Mouse (Mus musculus): ENCODE data around the gene Ak4. TPM values are rescaled to one million over a fixed set of nuclear protein-coding genes. Genes with fewer than 3 reads are reported as not detected.

Gene Ak4
- polyA plus RNA-seq, 1 experiment from 2014 or later: 8.8 TPM

DNA sequence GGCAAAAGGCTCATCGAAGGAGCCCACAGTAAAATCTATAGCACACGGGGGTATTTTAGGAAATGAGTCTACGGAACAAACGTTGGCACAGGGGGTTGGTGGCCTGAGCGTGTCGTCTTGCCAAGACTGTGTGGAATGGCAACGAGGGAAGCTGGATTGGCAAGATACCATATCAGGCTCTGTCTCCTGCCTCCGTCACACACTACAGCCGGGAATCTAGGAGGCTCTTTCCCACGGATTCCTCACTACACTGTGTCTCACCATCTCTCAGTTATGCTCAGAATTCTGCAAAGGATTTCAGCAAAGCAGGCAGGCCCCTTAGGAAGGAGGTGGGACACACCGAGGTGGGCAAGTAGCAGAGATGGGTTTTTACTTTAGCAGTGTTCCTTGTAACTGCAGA lies 2.1 kb upstream of the Ak4 start:
- ATAC-seq: no peak
- Histone ChIP-seq H3K4me3 (replicated peaks; ENCODE audit: low read length) (no peak overlapping the region), H3K36me3 (ENCODE audit: control insufficient read depth, insufficient read depth) (no peaks in the 10 kb centered on the region), H3K9ac (replicated peaks; ENCODE audit: low read depth, low read length) (no peak overlapping the region), H3K27ac (ENCODE audit: low read length) (no peak overlapping the region), H3K9me3 (ENCODE audit: control insufficient read depth, low read length) (no peaks in the 10 kb centered on the region), H3K27me3 (replicated peaks; ENCODE audit: control insufficient read depth, insufficient read depth, low read length) (no peaks in the 10 kb centered on the region), H3K4me2 (ENCODE audit: low read length) (no peak overlapping the region), H3K4me1 (replicated peaks; ENCODE audit: control insufficient read depth, insufficient read depth, low read length) (peaks cover 9% of the 10 kb centered on the region)
- WGBS: 69% methylated on average over 11 of the region's 11 CpGs

DNA sequence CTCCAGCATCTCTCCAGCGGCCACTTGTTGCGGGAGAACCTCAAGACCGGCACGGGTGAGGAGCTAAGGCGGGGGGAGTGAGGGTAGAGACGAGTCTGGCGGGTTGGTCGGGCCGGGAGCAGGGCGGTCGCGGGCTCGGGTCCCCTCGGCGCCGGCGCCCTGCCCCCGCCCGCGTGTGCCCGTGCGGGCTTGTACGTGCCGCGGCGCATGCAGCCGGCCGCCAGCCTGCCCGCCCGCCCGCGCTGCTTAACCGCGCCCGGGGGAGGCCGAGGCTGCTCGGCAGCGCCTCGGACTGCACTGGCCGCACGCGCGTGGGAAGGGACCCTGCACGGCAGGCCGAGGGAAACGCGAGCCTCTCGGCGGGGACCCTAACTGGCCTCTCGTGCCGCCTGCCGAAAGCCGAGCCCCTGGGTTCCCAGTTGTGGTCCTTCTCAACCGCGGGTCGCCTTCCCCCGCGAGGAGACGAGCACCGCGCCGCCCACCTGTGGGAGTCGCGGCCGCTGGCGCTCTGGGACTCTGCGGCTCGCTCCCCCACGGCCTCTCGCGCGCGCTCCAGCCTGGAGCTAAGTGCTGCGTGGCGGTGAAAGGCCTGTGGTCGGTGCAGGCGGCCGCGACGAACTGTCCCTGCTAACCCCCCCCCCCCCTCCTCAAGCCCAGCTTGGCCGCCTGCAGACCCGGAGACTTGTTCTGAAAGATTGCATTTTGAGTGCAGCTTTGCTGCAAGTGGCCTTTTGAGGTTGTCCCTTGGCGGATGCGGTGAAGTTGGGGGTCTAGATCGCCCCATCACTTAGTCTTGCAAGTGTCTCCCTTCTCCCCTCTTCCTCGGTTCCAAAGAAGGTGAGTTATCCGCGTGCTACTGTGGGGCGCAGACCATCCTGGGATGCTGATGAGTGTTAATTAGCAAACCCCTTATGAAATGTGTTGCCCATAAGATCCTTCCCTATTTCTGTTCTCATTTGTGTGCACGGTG lies 1.1 kb downstream of the Ak4 start:
- ATAC-seq: peak; percentile 80
- WGBS: under 1% methylated on average over 75 of the region's 90 CpGs
- Histone ChIP-seq H3K27me3 (replicated peaks; ENCODE audit: control insufficient read depth, insufficient read depth, low read length) (no peaks in the 10 kb centered on the region), H3K4me1 (replicated peaks; ENCODE audit: control insufficient read depth, insufficient read depth, low read length) (peaks cover 9% of the 10 kb centered on the region), H3K36me3 (ENCODE audit: control insufficient read depth, insufficient read depth) (no peaks in the 10 kb centered on the region), H3K4me2 (ENCODE audit: low read length) (peak overlapping the region; percentile 97), H3K4me3 (replicated peaks; ENCODE audit: low read length) (peak overlapping the region; percentile 70), H3K9me3 (ENCODE audit: control insufficient read depth, low read length) (no peaks in the 10 kb centered on the region), H3K9ac (replicated peaks; ENCODE audit: low read depth, low read length) (peak overlapping the region; percentile 69), H3K27ac (ENCODE audit: low read length) (no peak overlapping the region)

DNA sequence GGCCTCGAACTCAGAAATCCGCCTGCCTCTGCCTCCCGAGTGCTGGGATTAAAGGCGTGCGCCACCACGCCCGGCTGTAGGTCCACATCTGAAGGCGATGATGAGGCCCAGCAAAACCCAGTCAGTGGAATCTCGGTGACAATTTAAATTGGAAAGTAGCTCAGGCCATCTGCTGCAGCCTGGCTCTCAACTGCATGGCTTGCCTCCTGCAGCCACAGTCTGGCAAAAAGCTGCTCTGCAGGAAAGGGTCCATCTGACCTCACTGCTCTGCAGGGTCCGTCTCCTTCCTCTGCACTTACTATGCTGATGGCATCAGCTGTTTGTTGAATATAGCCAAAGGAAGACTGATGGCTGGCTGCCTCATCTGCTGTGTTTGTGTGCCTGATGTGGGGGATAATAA lies 3.9 kb downstream of the Ak4 start:
- no peak overlapping the region for H3K9ac ChIP-seq (replicated peaks; ENCODE audit: low read depth, low read length)
- no peaks in the 10 kb centered on the region for H3K9me3 ChIP-seq (ENCODE audit: control insufficient read depth, low read length)
- H3K27ac ChIP-seq (ENCODE audit: low read length): no peak overlapping the region
- H3K27me3 ChIP-seq (replicated peaks; ENCODE audit: control insufficient read depth, insufficient read depth, low read length): no peaks in the 10 kb centered on the region
- ATAC-seq: no peak
- 72% methylated on average over 10 of the region's 10 CpGs for WGBS
- H3K4me3 ChIP-seq (replicated peaks; ENCODE audit: low read length): no peak overlapping the region
- no peak overlapping the region for H3K4me2 ChIP-seq (ENCODE audit: low read length)
- peaks cover 9% of the 10 kb centered on the region for H3K4me1 ChIP-seq (replicated peaks; ENCODE audit: control insufficient read depth, insufficient read depth, low read length)
- H3K36me3 ChIP-seq (ENCODE audit: control insufficient read depth, insufficient read depth): no peaks in the 10 kb centered on the region

DNA sequence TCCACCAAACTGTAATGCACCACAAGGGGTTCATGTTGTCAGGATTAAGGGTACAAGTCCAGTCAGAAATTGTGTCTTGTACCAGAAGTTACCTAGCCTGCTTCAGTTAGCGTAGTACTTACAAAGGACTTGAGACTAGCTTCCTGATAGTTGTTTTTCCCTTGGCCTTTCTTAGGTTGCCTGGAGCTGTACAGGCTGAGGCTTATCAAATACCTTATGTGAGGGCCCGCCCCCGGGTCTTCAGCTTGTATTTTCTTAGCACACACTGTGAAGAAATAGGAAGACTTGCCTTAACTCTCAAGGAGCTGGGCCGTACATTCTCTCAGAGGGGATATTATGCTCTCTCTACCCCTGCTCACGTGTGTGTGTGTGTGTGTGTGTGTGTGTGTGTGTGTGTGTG lies 4.5 kb downstream of the Ak4 start:
- H3K27ac ChIP-seq (ENCODE audit: low read length): no peak overlapping the region
- no peak overlapping the region for H3K4me2 ChIP-seq (ENCODE audit: low read length)
- ATAC-seq: no peak
- no peaks in the 10 kb centered on the region for H3K27me3 ChIP-seq (replicated peaks; ENCODE audit: control insufficient read depth, insufficient read depth, low read length)
- no peaks in the 10 kb centered on the region for H3K36me3 ChIP-seq (ENCODE audit: control insufficient read depth, insufficient read depth)
- H3K4me1 ChIP-seq (replicated peaks; ENCODE audit: control insufficient read depth, insufficient read depth, low read length): peaks cover 9% of the 10 kb centered on the region
- H3K4me3 ChIP-seq (replicated peaks; ENCODE audit: low read length): no peak overlapping the region
- WGBS: 93% methylated on average over 5 of the region's 5 CpGs
- H3K9me3 ChIP-seq (ENCODE audit: control insufficient read depth, low read length): no peaks in the 10 kb centered on the region
- no peak overlapping the region for H3K9ac ChIP-seq (replicated peaks; ENCODE audit: low read depth, low read length)

DNA sequence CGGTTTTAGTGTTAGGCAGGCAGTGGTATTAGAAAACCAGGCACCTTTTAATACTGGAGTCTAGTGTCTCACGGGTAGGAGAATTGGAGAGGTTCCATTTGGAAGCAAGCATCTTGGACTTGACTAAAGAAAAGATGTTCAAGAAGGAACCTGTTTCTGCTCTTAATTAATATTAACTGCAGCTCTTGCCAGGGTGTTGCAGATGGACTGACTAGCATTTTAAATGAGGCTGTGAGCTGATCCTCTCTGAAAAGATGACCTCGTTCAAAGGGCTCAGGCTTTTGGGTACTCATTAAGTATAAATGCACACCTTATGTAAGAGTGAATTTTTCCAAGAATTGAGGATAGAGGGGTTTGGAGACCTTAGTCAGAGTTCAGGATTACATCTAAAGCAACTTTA lies 5.4 kb downstream of the Ak4 start:
- 38% methylated on average over 3 of the region's 3 CpGs for WGBS
- Histone ChIP-seq H3K4me3 (replicated peaks; ENCODE audit: low read length) (no peak overlapping the region), H3K9ac (replicated peaks; ENCODE audit: low read depth, low read length) (no peak overlapping the region), H3K4me2 (ENCODE audit: low read length) (no peak overlapping the region), H3K4me1 (replicated peaks; ENCODE audit: control insufficient read depth, insufficient read depth, low read length) (peaks cover 6% of the 10 kb centered on the region), H3K9me3 (ENCODE audit: control insufficient read depth, low read length) (no peaks in the 10 kb centered on the region), H3K27ac (ENCODE audit: low read length) (no peak overlapping the region), H3K36me3 (ENCODE audit: control insufficient read depth, insufficient read depth) (no peaks in the 10 kb centered on the region), H3K27me3 (replicated peaks; ENCODE audit: control insufficient read depth, insufficient read depth, low read length) (no peaks in the 10 kb centered on the region)
- ATAC-seq: no peak

- no peaks in the 10 kb centered on the region for H3K9me3 ChIP-seq (ENCODE audit: control insufficient read depth, low read length)
- no peak for ATAC-seq
- no peak overlapping the region for H3K4me3 ChIP-seq (replicated peaks; ENCODE audit: low read length)
- no peak overlapping the region for H3K4me2 ChIP-seq (ENCODE audit: low read length)
- no peak overlapping the region for H3K27ac ChIP-seq (ENCODE audit: low read length)
- H3K36me3 ChIP-seq (ENCODE audit: control insufficient read depth, insufficient read depth): no peaks in the 10 kb centered on the region
- WGBS: 67% methylated on average over 5 of the region's 5 CpGs
- H3K27me3 ChIP-seq (replicated peaks; ENCODE audit: control insufficient read depth, insufficient read depth, low read length): no peaks in the 10 kb centered on the region
- H3K4me1 ChIP-seq (replicated peaks; ENCODE audit: control insufficient read depth, insufficient read depth, low read length): peaks cover 6% of the 10 kb centered on the region
- H3K9ac ChIP-seq (replicated peaks; ENCODE audit: low read depth, low read length): no peak overlapping the region
These were observed 6.0 kb downstream of the Ak4 start for GRCm38 (mm10) chr4:101425119-101425518.

- Histone ChIP-seq H3K36me3 (ENCODE audit: control insufficient read depth, insufficient read depth) (no peaks in the 10 kb centered on the region), H3K4me1 (replicated peaks; ENCODE audit: control insufficient read depth, insufficient read depth, low read length) (peaks cover under 1% of the 10 kb centered on the region), H3K27me3 (replicated peaks; ENCODE audit: control insufficient read depth, insufficient read depth, low read length) (no peaks in the 10 kb centered on the region), H3K4me2 (ENCODE audit: low read length) (no peak overlapping the region), H3K9ac (replicated peaks; ENCODE audit: low read depth, low read length) (no peak overlapping the region), H3K9me3 (ENCODE audit: control insufficient read depth, low read length) (no peaks in the 10 kb centered on the region), H3K4me3 (replicated peaks; ENCODE audit: low read length) (no peak overlapping the region), H3K27ac (ENCODE audit: low read length) (no peak overlapping the region)
- no peak for ATAC-seq
- 87% methylated on average over 3 of the region's 3 CpGs for WGBS
These were observed 6.6 kb downstream of the Ak4 start for GRCm38 (mm10) chr4:101425666-101426065.

GRCm38 (mm10) chr4:101426566-101426965 lies 7.5 kb downstream of the Ak4 start:
- ATAC-seq: no peak
- H3K4me1 ChIP-seq (replicated peaks; ENCODE audit: control insufficient read depth, insufficient read depth, low read length): no peaks in the 10 kb centered on the region
- no peak overlapping the region for H3K27ac ChIP-seq (ENCODE audit: low read length)
- WGBS: 83% methylated on average over 6 of the region's 6 CpGs
- H3K9me3 ChIP-seq (ENCODE audit: control insufficient read depth, low read length): no peaks in the 10 kb centered on the region
- H3K4me3 ChIP-seq (replicated peaks; ENCODE audit: low read length): no peak overlapping the region
- H3K27me3 ChIP-seq (replicated peaks; ENCODE audit: control insufficient read depth, insufficient read depth, low read length): no peaks in the 10 kb centered on the region
- H3K9ac ChIP-seq (replicated peaks; ENCODE audit: low read depth, low read length): no peak overlapping the region
- H3K4me2 ChIP-seq (ENCODE audit: low read length): no peak overlapping the region
- H3K36me3 ChIP-seq (ENCODE audit: control insufficient read depth, insufficient read depth): no peaks in the 10 kb centered on the region

- no peak for ATAC-seq
- no peaks in the 10 kb centered on the region for H3K9me3 ChIP-seq (ENCODE audit: control insufficient read depth, low read length)
- no peak overlapping the region for H3K4me3 ChIP-seq (replicated peaks; ENCODE audit: low read length)
- H3K27ac ChIP-seq (ENCODE audit: low read length): no peak overlapping the region
- 86% methylated on average over 11 of the region's 11 CpGs for WGBS
- H3K27me3 ChIP-seq (replicated peaks; ENCODE audit: control insufficient read depth, insufficient read depth, low read length): no peaks in the 10 kb centered on the region
- no peak overlapping the region for H3K9ac ChIP-seq (replicated peaks; ENCODE audit: low read depth, low read length)
- H3K36me3 ChIP-seq (ENCODE audit: control insufficient read depth, insufficient read depth): no peaks in the 10 kb centered on the region
- no peak overlapping the region for H3K4me2 ChIP-seq (ENCODE audit: low read length)
- no peaks in the 10 kb centered on the region for H3K4me1 ChIP-seq (replicated peaks; ENCODE audit: control insufficient read depth, insufficient read depth, low read length)
These were observed 9.0 kb downstream of the Ak4 start for GRCm38 (mm10) chr4:101427886-101428680.
